Mouse (Mus musculus) heart, postnatal 0 days (tissue): ENCODE measurements around the gene Cltc. TPM values are rescaled to one million over a fixed set of nuclear protein-coding genes. Genes with fewer than 3 reads are reported as not detected.
"Not testable (repeated sequence)": the region's sequence is repeated elsewhere in the genome, so short reads cannot be mapped to it uniquely, and the experiment has no call there.

Source experiments
- ATAC-seq: fragments of 200-750 bp; cut with Nextera tagmentation; 2 replicates; pipeline ENCODE4 v1.8.0; 2017; ENCODE audit warnings: low read depth, moderate number of reproducible peaks, moderate library complexity; ENCODE audit not compliant: insufficient read depth
- DNase-seq: peaks from one replicate; pipeline ENCODE4 v3.0.0-alpha.2; 2016; ENCODE audit warnings: low spot score
- H3K27ac ChIP-seq: fragments of 300-500 bp; sonication (generic); 2 replicates; pipeline ENCODE4 v1.5.1; 2014; ENCODE audit warnings: low read depth, mild to moderate bottlenecking
- H3K27me3 ChIP-seq: fragments of 300-500 bp; sonication (generic); 2 replicates; pipeline ENCODE4 v1.6.1; 2014; ENCODE audit warnings: low read length, mixed read lengths; ENCODE audit not compliant: control insufficient read depth, insufficient read depth
- H3K36me3 ChIP-seq: fragments of 300-500 bp; sonication (generic); replicated peaks from 2 replicates; pipeline ENCODE4 v1.6.1; 2014; ENCODE audit warnings: low read length, mixed read lengths; ENCODE audit not compliant: control insufficient read depth, insufficient read depth
- H3K4me1 ChIP-seq: fragments of 300-500 bp; sonication (generic); 2 replicates; pipeline ENCODE4 v1.6.1; 2014; ENCODE audit warnings: antibody characterized with exemption; ENCODE audit not compliant: control insufficient read depth, insufficient read depth
- H3K4me2 ChIP-seq: fragments of 300-500 bp; sonication (generic); 2 replicates; pipeline ENCODE4 v1.6.1; 2014; ENCODE audit warnings: low read depth, mild to moderate bottlenecking, low read length, moderate library complexity
- H3K4me3 ChIP-seq: fragments of 300-500 bp; sonication (generic); 2 replicates; pipeline ENCODE4 v1.5.1; 2014; ENCODE audit warnings: low read depth, low read length
- H3K9ac ChIP-seq: fragments of 300-500 bp; sonication (generic); replicated peaks from 2 replicates; pipeline ENCODE4 v1.6.1; 2014; ENCODE audit warnings: low read depth, low read length, mixed read lengths
- H3K9me3 ChIP-seq: fragments of 300-500 bp; sonication (generic); replicated peaks from 2 replicates; pipeline ENCODE4 v1.6.1; 2016; ENCODE audit warnings: low read length; ENCODE audit not compliant: control insufficient read depth
- CTCF ChIP-seq: IDR thresholded peaks from 2 replicates; pipeline ENCODE4 v1.5.1; 2016; ENCODE audit warnings: antibody characterized with exemption, control low read depth, low read depth
- EP300 ChIP-seq: IDR thresholded peaks from 2 replicates; pipeline ENCODE4 v1.6.1; 2016; ENCODE audit warnings: antibody characterized with exemption, low read depth
- WGBS: fragments of 180-500 bp; shearing (Covaris S2); extraction: QIAGEN DNeasy Blood & Tissue Kit; methylation state at CpG from one replicate; pipeline ENCODE4 v1.1.7; 2014; 5-methylcytosine and 5-hydroxymethylcytosine counted together
- polyA plus RNA-seq: library from polyadenylated mRNA; unstranded; fragments of >200 nt; fragmentation: Nextera tagmentation; extraction: Ambion mirVana; gene quantifications from 2 replicates; pipeline ENCODE4 v1.2.1, GENCODE M21; 2015
- total RNA-seq: library from RNA; depleted of rRNA; stranded (reverse); fragments of >200 nt; gene quantifications from 2 replicates; pipeline ENCODE4 v1.2.3, GENCODE M21; 2014; ENCODE audit warnings: low replicate concordance

The Cltc gene
- total and polyA plus RNA-seq, 2 experiments from 2014 or later = 77.6 to 185 TPM

- Histone ChIP-seq H3K27me3 (no peaks in the 10 kb centered on the region), H3K4me2 (no peak overlapping the region), H3K27ac (peak overlapping the region; percentile 20; the same call in 1 of the 2 replicates), H3K4me3 (no peak overlapping the region), H3K36me3 (peaks cover 13% of the 10 kb centered on the region; the same call in 1 of the 2 replicates), H3K9me3 (no peaks in the 10 kb centered on the region), H3K4me1 (peaks cover 20% of the 10 kb centered on the region; the same call in 1 of the 2 replicates), H3K9ac (no peak overlapping the region)
- TF ChIP-seq CTCF = no peak
- no peak for TF ChIP-seq EP300
- WGBS = 86% methylated on average over 1 of the region's 1 CpGs
- DNase-seq = no peak
- no peak for ATAC-seq
These were observed 18.4 kb downstream of the Cltc start for GRCm38 (mm10) chr11:86738956-86739355.

- not testable (repeated sequence) for H3K9ac ChIP-seq, H3K27me3 ChIP-seq, H3K4me3 ChIP-seq, ATAC-seq, H3K9me3 ChIP-seq, H3K4me2 ChIP-seq, DNase-seq
- peak overlapping the region; percentile 20; the same call in 1 of the 2 replicates for H3K27ac ChIP-seq
- peaks cover 19% of the 10 kb centered on the region; the same call in 1 of the 2 replicates for H3K36me3 ChIP-seq
- H3K4me1 ChIP-seq = peaks cover 14% of the 10 kb centered on the region; the same call in 1 of the 2 replicates
- WGBS = 92% methylated on average over 1 of the region's 1 CpGs
These were observed 19.1 kb downstream of the Cltc start for GRCm38 (mm10) chr11:86738308-86738707.

- no peak for DNase-seq
- Histone ChIP-seq H3K9ac (no peak overlapping the region), H3K36me3 (peaks cover 26% of the 10 kb centered on the region), H3K27ac (no peak overlapping the region), H3K4me2 (no peak overlapping the region), H3K27me3 (no peaks in the 10 kb centered on the region), H3K4me3 (no peak overlapping the region), H3K9me3 (no peaks in the 10 kb centered on the region), H3K4me1 (0 out of 2 replicates have a peak, but pooled peaks cover 12% of the 10 kb centered on the region)
- no peak for ATAC-seq
- TF ChIP-seq EP300 = no peak
- TF ChIP-seq CTCF = no peak
- 75% methylated on average over 8 of the region's 8 CpGs for WGBS
These were observed 19.9 kb downstream of the Cltc start for GRCm38 (mm10) chr11:86737301-86738000.

DNA sequence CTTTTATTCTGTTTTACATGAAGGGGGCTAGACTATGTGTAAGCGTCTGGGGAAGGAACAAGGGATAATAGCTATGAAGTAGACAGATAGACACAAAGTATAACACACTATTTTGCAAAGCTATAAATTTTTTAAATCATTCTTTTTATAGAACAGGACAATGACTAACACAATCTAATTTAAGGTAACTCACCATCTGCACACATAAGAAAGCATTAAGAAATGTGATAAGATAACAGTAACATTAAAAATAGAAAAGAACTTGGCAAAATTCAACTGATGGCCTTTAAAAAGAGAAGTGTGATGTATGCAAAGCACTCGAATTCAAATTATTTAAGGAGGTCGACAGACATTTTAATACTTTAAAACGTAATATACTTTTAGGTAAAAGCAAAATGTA lies 22.4 kb downstream of the Cltc start:
- H3K27ac ChIP-seq = peak overlapping the region; percentile 71
- WGBS = 65% methylated on average over 4 of the region's 4 CpGs
- ATAC-seq = no peak
- peaks cover 18% of the 10 kb centered on the region for H3K4me1 ChIP-seq
- no peaks in the 10 kb centered on the region for H3K9me3 ChIP-seq
- H3K4me2 ChIP-seq = no peak overlapping the region
- H3K9ac ChIP-seq = 0 out of 2 replicates have a peak overlapping the region, but pooled peaks have one; percentile 5
- H3K4me3 ChIP-seq = no peak overlapping the region
- TF ChIP-seq CTCF (no peak), EP300 (no peak)
- H3K27me3 ChIP-seq = no peaks in the 10 kb centered on the region
- H3K36me3 ChIP-seq = peaks cover 38% of the 10 kb centered on the region
- DNase-seq = no peak

DNA sequence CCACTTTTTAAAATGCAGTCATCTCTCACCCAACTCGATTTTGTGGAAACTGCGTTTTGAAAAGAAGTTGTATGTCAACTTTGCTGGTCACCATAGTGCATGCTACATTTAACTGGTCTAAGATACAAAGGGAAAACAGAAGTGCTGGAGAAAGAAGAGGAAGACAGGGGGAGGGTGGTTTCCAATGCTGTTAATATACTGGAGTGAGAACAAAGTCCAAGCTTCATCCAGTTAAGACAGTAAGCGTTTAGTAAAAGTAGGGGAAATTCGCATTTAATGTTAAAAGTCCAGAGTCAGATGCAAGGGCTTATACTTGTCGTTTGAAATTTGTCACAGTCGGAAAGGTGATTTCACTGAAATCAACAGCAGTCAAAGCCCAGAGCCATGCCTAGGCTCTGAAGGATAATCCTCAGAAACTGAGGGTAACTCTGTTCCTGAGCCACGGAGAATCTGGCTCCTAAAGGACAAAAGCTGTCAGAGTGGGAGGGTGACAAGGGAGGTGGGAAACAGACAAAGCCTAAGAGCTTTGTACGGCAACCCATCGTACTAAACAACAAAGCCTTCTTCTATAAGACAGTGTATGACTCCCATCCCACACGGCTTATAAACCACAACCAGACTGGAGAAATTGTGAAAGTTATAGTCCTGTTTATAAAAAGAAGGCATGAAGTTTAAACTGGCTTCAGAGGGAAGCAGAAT lies 23.0 kb downstream of the Cltc start:
- peaks cover 18% of the 10 kb centered on the region for H3K4me1 ChIP-seq
- no peaks in the 10 kb centered on the region for H3K9me3 ChIP-seq
- peak overlapping the region; percentile 71 for H3K27ac ChIP-seq
- WGBS = 52% methylated on average over 10 of the region's 10 CpGs
- H3K9ac ChIP-seq = 0 out of 2 replicates have a peak overlapping the region, but pooled peaks have one; percentile 5
- DNase-seq = no peak
- H3K4me2 ChIP-seq = no peak overlapping the region
- ATAC-seq = no peak
- H3K36me3 ChIP-seq = peaks cover 44% of the 10 kb centered on the region
- H3K27me3 ChIP-seq = no peaks in the 10 kb centered on the region
- no peak overlapping the region for H3K4me3 ChIP-seq
- TF ChIP-seq CTCF = no peak
- no peak for TF ChIP-seq EP300
